Mouse (Mus musculus) lung, embryonic 14.5 days (tissue): Measurements from ENCODE around the gene Pik3c2g. TPM values are rescaled to one million over a fixed set of nuclear protein-coding genes. Genes with fewer than 3 reads are reported as not detected.

Source experiments
- ATAC-seq: fragments of 200-750 bp; cut with Nextera tagmentation; 2 replicates; pipeline ENCODE4 v1.8.0; 2017; ENCODE audit warnings: mild to moderate bottlenecking, moderate TSS enrichment, moderate library complexity; ENCODE audit not compliant: insufficient read depth
- DNase-seq: peaks from one replicate; pipeline ENCODE4 v3.0.0-alpha.2; 2015
- H3K27ac ChIP-seq: fragments of 300-500 bp; sonication (generic); 2 replicates; pipeline ENCODE4 v1.5.1; 2014; ENCODE audit warnings: low read depth, mild to moderate bottlenecking, moderate library complexity
- H3K27me3 ChIP-seq: fragments of 300-500 bp; sonication (generic); 2 replicates; pipeline ENCODE4 v1.6.1; 2014; ENCODE audit warnings: low read length, control low read depth; ENCODE audit not compliant: insufficient read depth
- H3K36me3 ChIP-seq: fragments of 300-500 bp; sonication (generic); 2 replicates; pipeline ENCODE4 v1.6.1; 2014; ENCODE audit warnings: control low read depth; ENCODE audit not compliant: insufficient read depth
- H3K4me1 ChIP-seq: fragments of 300-500 bp; sonication (generic); 2 replicates; pipeline ENCODE4 v1.6.1; 2014; ENCODE audit warnings: antibody characterized with exemption, control low read depth; ENCODE audit not compliant: insufficient read depth
- H3K4me2 ChIP-seq: fragments of 300-500 bp; sonication (generic); 2 replicates; pipeline ENCODE4 v1.6.1; 2014; ENCODE audit warnings: mild to moderate bottlenecking
- H3K4me3 ChIP-seq: fragments of 300-500 bp; sonication (generic); 2 replicates; pipeline ENCODE4 v1.5.1; 2014; ENCODE audit warnings: low read depth, low read length
- H3K9ac ChIP-seq: fragments of 300-500 bp; sonication (generic); 2 replicates; pipeline ENCODE4 v1.6.1; 2014
- H3K9me3 ChIP-seq: fragments of 300-500 bp; sonication (generic); 2 replicates; pipeline ENCODE4 v1.6.1; 2016; ENCODE audit warnings: low read depth, low read length, control low read depth
- CTCF ChIP-seq: IDR thresholded peaks from 2 replicates; pipeline ENCODE4 v1.5.1; 2016; ENCODE audit warnings: antibody characterized with exemption, low read depth
- WGBS: fragments of 180-500 bp; shearing (Covaris S2); extraction: QIAGEN DNeasy Blood & Tissue Kit; methylation state at CpG from one replicate; pipeline ENCODE4 v1.1.7; 2014; 5-methylcytosine and 5-hydroxymethylcytosine counted together
- polyA plus RNA-seq: library from polyadenylated mRNA; unstranded; fragments of >200 nt; fragmentation: Nextera tagmentation; extraction: Ambion mirVana; gene quantifications from 2 replicates; pipeline ENCODE4 v1.2.1, GENCODE M21; 2014

Gene Pik3c2g
- polyA plus RNA-seq, 1 experiment from 2014 or later, result 1.1 TPM

- no peaks in the 10 kb centered on the region for H3K36me3 ChIP-seq
- WGBS, result 71% methylated on average over 3 of the region's 3 CpGs
- no peaks in the 10 kb centered on the region for H3K9me3 ChIP-seq
- no peaks in the 10 kb centered on the region for H3K27me3 ChIP-seq
- no peak overlapping the region for H3K4me2 ChIP-seq
- no peak overlapping the region for H3K9ac ChIP-seq
- no peak overlapping the region for H3K27ac ChIP-seq
- DNase-seq, result peak; percentile 34
- TF ChIP-seq CTCF, result no peak
- ATAC-seq, result no peak
- no peak overlapping the region for H3K4me3 ChIP-seq
- no peaks in the 10 kb centered on the region for H3K4me1 ChIP-seq
Observed at GRCm38 (mm10) chr6:139852836-139853235, 265.8 kb downstream of the Pik3c2g start.

- TF ChIP-seq CTCF, result no peak
- no peaks in the 10 kb centered on the region for H3K27me3 ChIP-seq
- H3K9ac ChIP-seq, result no peak overlapping the region
- no peaks in the 10 kb centered on the region for H3K4me1 ChIP-seq
- H3K27ac ChIP-seq, result no peak overlapping the region
- DNase-seq, result no peak
- H3K9me3 ChIP-seq, result no peaks in the 10 kb centered on the region
- no peak overlapping the region for H3K4me3 ChIP-seq
- H3K4me2 ChIP-seq, result no peak overlapping the region
- ATAC-seq, result no peak
- no peaks in the 10 kb centered on the region for H3K36me3 ChIP-seq
- whole genome bisulfite sequencing, result 81% methylated on average over 3 of the region's 3 CpGs
Observed at GRCm38 (mm10) chr6:139860141-139860540, 273.1 kb downstream of the Pik3c2g start.

GRCm38 (mm10) chr6:139861534-139861933 lies 274.5 kb downstream of the Pik3c2g start:
- Histone ChIP-seq H3K27ac (no peak overlapping the region), H3K9me3 (no peaks in the 10 kb centered on the region), H3K36me3 (no peaks in the 10 kb centered on the region), H3K4me2 (no peak overlapping the region), H3K4me1 (no peaks in the 10 kb centered on the region), H3K4me3 (no peak overlapping the region), H3K9ac (no peak overlapping the region), H3K27me3 (no peaks in the 10 kb centered on the region)
- DNase-seq, result no peak
- ATAC-seq, result no peak
- no peak for TF ChIP-seq CTCF
- 59% methylated on average over 2 of the region's 2 CpGs for WGBS

GRCm38 (mm10) chr6:139865059-139865673 lies 278.1 kb downstream of the Pik3c2g start:
- Histone ChIP-seq H3K9me3 (no peaks in the 10 kb centered on the region), H3K4me2 (no peak overlapping the region), H3K9ac (no peak overlapping the region), H3K4me1 (no peaks in the 10 kb centered on the region), H3K27me3 (no peaks in the 10 kb centered on the region), H3K36me3 (no peaks in the 10 kb centered on the region), H3K4me3 (no peak overlapping the region), H3K27ac (no peak overlapping the region)
- ATAC-seq, result no peak
- WGBS, result 91% methylated on average over 18 of the region's 18 CpGs
- no peak for TF ChIP-seq CTCF
- DNase-seq, result no peak

- Histone ChIP-seq H3K9me3 (no peaks in the 10 kb centered on the region), H3K36me3 (no peaks in the 10 kb centered on the region), H3K4me1 (no peaks in the 10 kb centered on the region), H3K27ac (no peak overlapping the region; the same call in 1 of the 2 replicates), H3K4me3 (no peak overlapping the region), H3K27me3 (no peaks in the 10 kb centered on the region), H3K9ac (no peak overlapping the region), H3K4me2 (no peak overlapping the region)
- ATAC-seq, result peak; percentile 82
- WGBS, result 35% methylated on average over 3 of the region's 3 CpGs
- DNase-seq, result peak; percentile 82
- TF ChIP-seq CTCF, result peak; percentile 74
Observed at GRCm38 (mm10) chr6:139874418-139875176, 287.6 kb downstream of the Pik3c2g start.

GRCm38 (mm10) chr6:139876691-139877090 lies 289.7 kb downstream of the Pik3c2g start:
- H3K27me3 ChIP-seq, result no peaks in the 10 kb centered on the region
- no peak for ATAC-seq

More at GRCm38 (mm10) chr6:139876691-139877090, 289.7 kb downstream of the Pik3c2g start:
- H3K4me2 ChIP-seq, result no peak overlapping the region
- no peaks in the 10 kb centered on the region for H3K9me3 ChIP-seq
- no peaks in the 10 kb centered on the region for H3K36me3 ChIP-seq
- no peaks in the 10 kb centered on the region for H3K4me1 ChIP-seq
- 95% methylated on average over 1 of the region's 1 CpGs for WGBS
- TF ChIP-seq CTCF, result no peak
- no peak for DNase-seq
- no peak overlapping the region for H3K9ac ChIP-seq
- H3K27ac ChIP-seq, result no peak overlapping the region
- H3K4me3 ChIP-seq, result no peak overlapping the region
